Comparison of ENCODE assay signal across 8 mouse cellular contexts in the genomic region with DNA sequence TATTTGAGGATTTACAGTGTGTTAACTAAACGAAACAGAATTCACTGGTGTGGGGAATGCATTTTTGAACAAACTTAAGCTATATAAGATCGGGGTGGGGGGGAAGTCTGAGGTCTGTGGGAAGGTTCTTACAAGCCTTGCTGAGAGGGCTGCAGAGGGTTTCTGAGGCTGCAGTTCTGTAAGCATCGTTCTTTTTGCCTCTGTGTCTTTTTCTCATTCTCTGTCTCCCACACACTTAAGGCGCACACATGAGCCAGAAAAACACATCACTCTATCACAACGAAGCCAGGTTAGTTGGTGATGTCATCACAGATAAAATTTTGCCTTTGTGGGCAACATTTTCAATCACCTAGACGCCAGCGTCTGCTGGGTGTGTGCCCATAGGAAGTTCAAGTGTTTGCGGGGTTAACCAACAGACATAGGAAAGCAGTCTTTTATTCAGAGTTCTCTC.
DNase-seq lines count a peak whose midpoint lies in the region; ATAC-seq and TF ChIP-seq lines count a peak whose summit lies in the region.

No protein-coding gene starts in this region.

- peak overlapping the region; percentile 83 for H3K4me2 ChIP-seq in heart, postnatal 0 days (ENCODE audit: low read depth, low read length)
- H3K4me2 ChIP-seq in midbrain, embryonic 12.5 days (replicated peaks) = peak overlapping the region; percentile 60

- no peak for ATAC-seq in heart, postnatal 0 days (ENCODE audit: insufficient read depth, low read depth)
- ATAC-seq in midbrain, embryonic 12.5 days (ENCODE audit: low FRiP score, low read depth) = peak; percentile 29

- no peaks in the 10 kb centered on the region for H3K9me3 ChIP-seq in heart, postnatal 0 days (replicated peaks; ENCODE audit: control insufficient read depth, low read length)
- no peaks in the 10 kb centered on the region for H3K9me3 ChIP-seq in limb, embryonic 10.5 days (replicated peaks)
- no peaks in the 10 kb centered on the region for H3K9me3 ChIP-seq in midbrain, embryonic 12.5 days

- TF ChIP-seq CTCF in heart, postnatal 0 days (IDR thresholded peaks at IDR 0.05; ENCODE audit: low read depth) = no peak

- no peaks in the 10 kb centered on the region; the same call in 1 of the 2 replicates for H3K36me3 ChIP-seq in heart, postnatal 0 days (replicated peaks; ENCODE audit: control insufficient read depth, insufficient read depth, low read length)
- H3K36me3 ChIP-seq in limb, embryonic 10.5 days = peaks cover 10% of the 10 kb centered on the region
- no peaks in the 10 kb centered on the region for H3K36me3 ChIP-seq in midbrain, embryonic 12.5 days

- no peaks in the 10 kb centered on the region for H3K27me3 ChIP-seq in heart, postnatal 0 days (ENCODE audit: control insufficient read depth, insufficient read depth, low read length)
- no peaks in the 10 kb centered on the region for H3K27me3 ChIP-seq in limb, embryonic 10.5 days (ENCODE audit: low read depth, poor library complexity, severe bottlenecking)
- no peaks in the 10 kb centered on the region for H3K27me3 ChIP-seq in midbrain, embryonic 12.5 days

- peak overlapping the region; percentile 76 for H3K9ac ChIP-seq in heart, postnatal 0 days (replicated peaks; ENCODE audit: low read depth, low read length)
- H3K9ac ChIP-seq in midbrain, embryonic 12.5 days (replicated peaks) = peak overlapping the region; percentile 73

- DNase-seq in embryo, embryonic 9.5 days (ENCODE audit: extremely low spot score) = peak; percentile 15
- no peak for DNase-seq in embryo, embryonic 10.5 days (ENCODE audit: low spot score)
- peak; percentile 43 for DNase-seq in 3T3-L1 (ENCODE audit: low read depth, low spot score)
- DNase-seq in cerebellum, postnatal 14 days = peak; percentile 70 to 72
- peak; percentile 34 for DNase-seq in heart, postnatal 0 days (ENCODE audit: low spot score)
- DNase-seq in limb, embryonic 10.5 days (ENCODE audit: low spot score) = peak; percentile 55
- DNase-seq in thymus, postnatal 14 days = peak; percentile 63

- peak overlapping the region; percentile 98 for H3K27ac ChIP-seq in heart, postnatal 0 days (ENCODE audit: low read depth)
- H3K27ac ChIP-seq in limb, embryonic 10.5 days = peak overlapping the region; percentile 92
- peak overlapping the region; percentile 94 for H3K27ac ChIP-seq in midbrain, embryonic 12.5 days (replicated peaks)

- H3K4me3 ChIP-seq in heart, postnatal 0 days (ENCODE audit: low read depth, low read length) = peak overlapping the region; percentile 71
- H3K4me3 ChIP-seq in limb, embryonic 10.5 days = peak overlapping the region; percentile 70
- peak overlapping the region; percentile 68 for H3K4me3 ChIP-seq in midbrain, embryonic 12.5 days

- H3K4me1 ChIP-seq in heart, postnatal 0 days (ENCODE audit: control insufficient read depth, insufficient read depth) = peaks cover 14% of the 10 kb centered on the region
- H3K4me1 ChIP-seq in limb, embryonic 10.5 days = peaks cover 34% of the 10 kb centered on the region
- peaks cover 29% of the 10 kb centered on the region for H3K4me1 ChIP-seq in midbrain, embryonic 12.5 days

- WGBS in heart, postnatal 0 days = 3% methylated on average over 8 of the region's 8 CpGs
- WGBS in limb, embryonic 10.5 days = 33% methylated on average over 8 of the region's 8 CpGs
- WGBS in midbrain, embryonic 12.5 days = 2% methylated on average over 8 of the region's 8 CpGs

- no peak for TF ChIP-seq EP300 in heart, postnatal 0 days (IDR thresholded peaks at IDR 0.05; ENCODE audit: low read depth)
